In the genomic region with DNA sequence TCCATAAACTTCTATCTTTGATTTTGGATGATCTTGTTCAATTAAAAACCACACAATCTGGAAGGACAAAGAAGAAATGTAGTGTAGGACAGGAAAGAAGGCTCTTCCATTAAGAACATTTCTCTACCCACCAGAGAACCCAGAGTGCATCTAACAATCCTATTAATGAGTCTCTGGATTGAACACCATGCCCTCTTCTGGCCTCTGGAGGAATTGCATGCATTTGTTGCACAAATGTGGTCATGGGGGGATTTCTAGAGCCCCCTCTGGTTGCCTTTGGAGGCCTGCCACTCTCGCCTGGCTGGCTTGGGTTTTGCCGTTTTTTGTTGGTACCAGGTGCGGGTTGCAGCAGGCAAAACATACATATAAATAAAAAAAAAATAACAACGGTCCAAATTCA, we compare ENCODE assay signal across 15 mouse cellular contexts. TPM values are rescaled to one million over a fixed set of nuclear protein-coding genes. Genes with fewer than 3 reads are reported as not detected.
DNase-seq lines count a peak whose midpoint lies in the region; ATAC-seq and TF ChIP-seq lines count a peak whose summit lies in the region.
"Not testable (repeated sequence)": the region's sequence is repeated elsewhere in the genome, so short reads cannot be mapped to it uniquely, and the experiment has no call there.
"Had no signal": no experiment of that assay in that cellular context is flagged by ENCODE, and none has a peak within 500 bp of the region (broad histone marks: within the 10 kb centered on the region; RNA-seq: fewer than 3 reads in every experiment).

No protein-coding gene starts in this region.

- 33% methylated on average over 4 of the region's 4 CpGs for WGBS in hindbrain, postnatal 0 days
- 52% methylated on average over 4 of the region's 4 CpGs for WGBS in lung, embryonic 14.5 days

- H3K36me3 ChIP-seq in hindbrain, postnatal 0 days (ENCODE audit: insufficient read depth, low read length); lung, embryonic 14.5 days (ENCODE audit: insufficient read depth): not testable (repeated sequence)

- peak; percentile 55 for DNase-seq in adrenal gland, postnatal 25 days
- DNase-seq in frontal cortex, postnatal 25 days (ENCODE audit: low spot score in 2 of 2) = peak; percentile 49 to 52
- DNase-seq in hindbrain, postnatal 0 days (ENCODE audit: low spot score); lung, embryonic 14.5 days: not testable (repeated sequence)
- DNase-seq in kidney, postnatal 4 days = peak; percentile 85
- peak; percentile 24 for DNase-seq in left cerebral cortex, adult 11 months (ENCODE audit: low spot score)
- peak; percentile 74 to 82 for DNase-seq in right cerebral cortex, postnatal 10 days (ENCODE audit: low spot score in 2 of 2)
- peak; percentile 3 to 9 for DNase-seq in thymus, postnatal 36 days

- peak; percentile 24; the same call in 1 of the 2 replicates for TF ChIP-seq CTCF in hindbrain, postnatal 0 days (IDR thresholded peaks at IDR 0.05; ENCODE audit: low read depth)
- TF ChIP-seq CTCF in lung, embryonic 14.5 days (IDR thresholded peaks at IDR 0.05; ENCODE audit: low read depth) = peak; percentile 22; the same call in 1 of the 2 replicates

- H3K27ac ChIP-seq in hindbrain, postnatal 0 days; lung, embryonic 14.5 days (ENCODE audit: low read depth): not testable (repeated sequence)

- H3K9me3 ChIP-seq in hindbrain, postnatal 0 days (ENCODE audit: low read length); lung, embryonic 14.5 days (ENCODE audit: low read depth, low read length): not testable (repeated sequence)

- not testable (repeated sequence) for H3K9ac ChIP-seq in hindbrain, postnatal 0 days (replicated peaks; ENCODE audit: low read length); lung, embryonic 14.5 days

- not testable (repeated sequence) for H3K4me1 ChIP-seq in hindbrain, postnatal 0 days (ENCODE audit: insufficient read depth, low read length); lung, embryonic 14.5 days (ENCODE audit: insufficient read depth)

- ATAC-seq in hindbrain, postnatal 0 days; lung, embryonic 14.5 days (ENCODE audit: insufficient read depth): not testable (repeated sequence)

- H3K27me3 ChIP-seq in hindbrain, postnatal 0 days (ENCODE audit: insufficient read depth, low read length); lung, embryonic 14.5 days (ENCODE audit: insufficient read depth, low read length): not testable (repeated sequence)

- H3K4me3 ChIP-seq in hindbrain, postnatal 0 days (ENCODE audit: low read length); lung, embryonic 14.5 days (ENCODE audit: low read depth, low read length): not testable (repeated sequence)

- H3K4me2 ChIP-seq in hindbrain, postnatal 0 days (ENCODE audit: low read depth, low read length); lung, embryonic 14.5 days: not testable (repeated sequence)

RNA-seq across cellular contexts. Expression of a gene that starts 15.3 kb away (rescaled TPM):
- total RNA-seq in adrenal gland, postnatal 25 days (2021) = not detected in 2 replicates
- total RNA-seq in hindbrain, postnatal 0 days (2014; rRNA removed) = 0.10 TPM in 1 of 2 replicates, not detected in the other
- 0.56 and 0.57 TPM in 2 replicates for polyA plus RNA-seq in hindbrain, postnatal 0 days (2015; fragmentation: Nextera tagmentation; extraction: Ambion mirVana)
- polyA plus RNA-seq in lung, embryonic 14.5 days (2014; fragmentation: Nextera tagmentation; extraction: Ambion mirVana) = 0.17 TPM in 1 of 2 replicates, not detected in the other
- total RNA-seq: common myeloid progenitor, adult 5-6 weeks; gastrocnemius, postnatal 25 days; liver, adult 2 months; MEL had no signal
- polyA plus RNA-seq: forebrain, embryonic 12.5 days; heart, embryonic 14.5 days; kidney, embryonic 16.5 days; liver, adult 2 months had no signal
